Mouse (Mus musculus) heart, postnatal 36 days (tissue): ENCODE results near the gene Grb2. TPM values are rescaled to one million over a fixed set of nuclear protein-coding genes. Genes with fewer than 3 reads are reported as not detected.

ENCODE experiments used
- DNase-seq, 2 experiments: peaks; one replicate each; pipeline ENCODE4 v3.0.0; 2021 to 2022
- intact Hi-C: fragments of 180-260 bp; cut with DNase I; formaldehyde crosslinking; loops from one replicate; pipeline ENCODE4 v1.15.1; 2025
- total RNA-seq, 2 experiments: library from RNA; stranded (reverse); gene quantifications; 2 replicates each; pipeline ENCODE4 v1.2.3; 2021

The Grb2 gene
- total RNA-seq, 2 experiments from 2014 or later, result 102 to 110 TPM

GRCm38 (mm10) chr11:115713447-115713846 lies 5.0 kb upstream of the Grb2 start:
- intact Hi-C loops, result no loop called here
- DNase-seq, result no peak

GRCm38 (mm10) chr11:115712674-115713298 lies 4.4 kb upstream of the Grb2 start:
- intact Hi-C loops, result no loop called here
- no peak for DNase-seq

- intact Hi-C loops, result no loop called here
Measured at GRCm38 (mm10) chr11:115712268-115712667, 3.9 kb upstream of the Grb2 start.

GRCm38 (mm10) chr11:115711133-115711532 lies 2.7 kb upstream of the Grb2 start:
- intact Hi-C loops, result no loop called here
- DNase-seq, result no peak

More at GRCm38 (mm10) chr11:115712268-115712667, 3.9 kb upstream of the Grb2 start:
- no peak for DNase-seq

GRCm38 (mm10) chr11:115709829-115710559 lies 1.6 kb upstream of the Grb2 start:
- DNase-seq, result no peak
- intact Hi-C loops, result no loop called here

GRCm38 (mm10) chr11:115708956-115709828 lies 795 bp upstream of the Grb2 start:
- intact Hi-C loops, result no loop called here
- DNase-seq, result peak in 1 of 2 experiments; percentile 34

GRCm38 (mm10) chr11:115707313-115708208 lies 836 bp downstream of the Grb2 start:
- intact Hi-C loops, result no loop called here

GRCm38 (mm10) chr11:115706584-115706983 lies 1.8 kb downstream of the Grb2 start:
- no peak for DNase-seq
- intact Hi-C loops, result no loop called here

More at GRCm38 (mm10) chr11:115707313-115708208, 836 bp downstream of the Grb2 start:
- DNase-seq, result no peak

GRCm38 (mm10) chr11:115705561-115705960 lies 2.8 kb downstream of the Grb2 start:
- no peak for DNase-seq
- intact Hi-C loops, result no loop called here

- intact Hi-C loops, result no loop called here
- no peak for DNase-seq
Measured at GRCm38 (mm10) chr11:115704648-115705047, 3.7 kb downstream of the Grb2 start.

- DNase-seq, result no peak
- intact Hi-C loops, result no loop called here
Measured at GRCm38 (mm10) chr11:115703466-115703865, 4.9 kb downstream of the Grb2 start.

- peak; percentile 86 to 90 for DNase-seq
- intact Hi-C loops, result loop anchor here (2.0 kb wide), 1 partner anchor 20 kb away; no protein-coding TSS in a partner anchor
Measured at GRCm38 (mm10) chr11:115698986-115699728, 9.2 kb downstream of the Grb2 start.

GRCm38 (mm10) chr11:115697722-115698121 lies 10.7 kb downstream of the Grb2 start:
- intact Hi-C loops, result loop anchor here (2.0 kb wide), 1 partner anchor 19 kb away; no protein-coding TSS in a partner anchor
- DNase-seq, result no peak

GRCm38 (mm10) chr11:115697091-115697490 lies 11.3 kb downstream of the Grb2 start:
- intact Hi-C loops, result no loop called here
- DNase-seq, result no peak

GRCm38 (mm10) chr11:115696471-115696870 lies 11.9 kb downstream of the Grb2 start:
- intact Hi-C loops, result no loop called here
- no peak for DNase-seq

GRCm38 (mm10) chr11:115693979-115694578 lies 14.3 kb downstream of the Grb2 start:
- intact Hi-C loops, result no loop called here
- no peak for DNase-seq

- intact Hi-C loops, result no loop called here
- DNase-seq, result peak in 1 of 2 experiments; percentile 43
Measured at GRCm38 (mm10) chr11:115692800-115693199, 15.6 kb downstream of the Grb2 start.

- DNase-seq, result no peak
- intact Hi-C loops, result no loop called here
Measured at GRCm38 (mm10) chr11:115691976-115692375, 16.4 kb downstream of the Grb2 start.

- intact Hi-C loops, result no loop called here
Measured at GRCm38 (mm10) chr11:115691511-115691910, 16.9 kb downstream of the Grb2 start.

More at GRCm38 (mm10) chr11:115691511-115691910, 16.9 kb downstream of the Grb2 start:
- DNase-seq, result no peak
